Comparison of ENCODE assay signal across 8 mouse cellular contexts in genomic region chr4:125265575-125265974, GRCm38 (mm10).
DNase-seq lines count a peak whose midpoint lies in the region.

No protein-coding gene starts in this region.

- intact Hi-C loops in heart, postnatal 14 days (cut with DNase I), result no loop called here

- H3K27me3 ChIP-seq in splenic B cell, adult 2 months (ENCODE audit: control insufficient read depth, insufficient read depth, low read length, poor library complexity, severe bottlenecking), result no peaks in the 10 kb centered on the region

- peak; percentile 20 to 31 for DNase-seq in heart, postnatal 14 days
- DNase-seq in heart, adult 8-10 months (ENCODE audit: low spot score), result no peak
- peak; percentile 5 for DNase-seq in 3T3-L1 (ENCODE audit: low read depth, low spot score)
- peak; percentile 57 for DNase-seq in NIH3T3 (ENCODE audit: low read depth)
- DNase-seq in embryo, embryonic 10.5 days (ENCODE audit: low spot score), result peak; percentile 77
- DNase-seq in lung, postnatal 14 days, result peak; percentile 21
- DNase-seq in splenic B cell, adult 2 months (ENCODE audit: low read depth, low spot score), result peak; percentile 64
- DNase-seq in layer of hippocampus, adult 8-10 months (ENCODE audit: low spot score in 2 of 2), result no peak

- H3K36me3 ChIP-seq in splenic B cell, adult 2 months (ENCODE audit: control insufficient read depth, insufficient read depth, low read length, poor library complexity, severe bottlenecking), result no peaks in the 10 kb centered on the region

Comparison
In these comparisons a context has a peak if more than half of its experiments do, and no peak if none do; other contexts are left out.
1. DNase-seq: peak in heart, postnatal 14 days (2 of 2), 3T3-L1 (single experiment), NIH3T3 (single experiment), embryo, embryonic 10.5 days (single experiment), lung, postnatal 14 days (single experiment) and splenic B cell, adult 2 months (single experiment); none in heart, adult 8-10 months (single experiment) and layer of hippocampus, adult 8-10 months (0 of 2).